Mouse (Mus musculus) embryonic facial prominence, embryonic 13.5 days (tissue): ENCODE data around the gene Zkscan3. TPM values are rescaled to one million over a fixed set of nuclear protein-coding genes. Genes with fewer than 3 reads are reported as not detected.
A peak's percentile ranks its signal among the peaks of the same experiment; 100 is the strongest.
"Not testable (repeated sequence)": the region's sequence is repeated elsewhere in the genome, so short reads cannot be mapped to it uniquely, and the experiment has no call there.

Experiments used
- ATAC-seq: fragments of 200-750 bp; cut with Nextera tagmentation; 2 replicates; pipeline ENCODE4 v1.8.0; 2017; ENCODE audit warnings: low read depth; ENCODE audit not compliant: insufficient number of reproducible peaks, insufficient read depth, low FRiP score, low TSS enrichment
- H3K27ac ChIP-seq: fragments of 300-500 bp; sonication (generic); 2 replicates; pipeline ENCODE4 v1.5.1; 2015; ENCODE audit warnings: moderate library complexity, mild to moderate bottlenecking, inconsistent platforms
- H3K27me3 ChIP-seq: fragments of 300-500 bp; sonication (generic); 2 replicates; pipeline ENCODE4 v1.6.1; 2015; ENCODE audit warnings: mild to moderate bottlenecking, inconsistent platforms
- H3K36me3 ChIP-seq: fragments of 300-500 bp; sonication (generic); 2 replicates; pipeline ENCODE4 v1.6.1; 2015; ENCODE audit warnings: mild to moderate bottlenecking, inconsistent platforms
- H3K4me1 ChIP-seq: fragments of 300-500 bp; sonication (generic); 2 replicates; pipeline ENCODE4 v1.6.1; 2015; ENCODE audit warnings: inconsistent platforms
- H3K4me2 ChIP-seq: fragments of 300-500 bp; sonication (generic); 2 replicates; pipeline ENCODE4 v1.6.1; 2015; ENCODE audit warnings: moderate library complexity, mild to moderate bottlenecking, inconsistent platforms
- H3K4me3 ChIP-seq: fragments of 300-500 bp; sonication (generic); 2 replicates; pipeline ENCODE4 v1.5.1; 2015; ENCODE audit warnings: mild to moderate bottlenecking, inconsistent platforms
- H3K9ac ChIP-seq: fragments of 300-500 bp; sonication (generic); 2 replicates; pipeline ENCODE4 v1.6.1; 2015; ENCODE audit warnings: mild to moderate bottlenecking, inconsistent platforms
- H3K9me3 ChIP-seq: fragments of 300-500 bp; sonication (generic); 2 replicates; pipeline ENCODE4 v1.6.1; 2016; ENCODE audit warnings: inconsistent platforms
- WGBS: fragments of 180-500 bp; shearing (Covaris S2); methylation state at CpG from one replicate; pipeline ENCODE4 v1.1.7; 2015; ENCODE audit warnings: mixed read lengths; 5-methylcytosine and 5-hydroxymethylcytosine counted together
- polyA plus RNA-seq: library from polyadenylated mRNA; unstranded; fragments of >200 nt; fragmentation: Nextera tagmentation; extraction: Ambion mirVana; gene quantifications from 2 replicates; pipeline ENCODE4 v1.2.1, GENCODE M21; 2015

Gene Zkscan3
- polyA plus RNA-seq, 1 experiment from 2014 or later = 103 TPM

DNA sequence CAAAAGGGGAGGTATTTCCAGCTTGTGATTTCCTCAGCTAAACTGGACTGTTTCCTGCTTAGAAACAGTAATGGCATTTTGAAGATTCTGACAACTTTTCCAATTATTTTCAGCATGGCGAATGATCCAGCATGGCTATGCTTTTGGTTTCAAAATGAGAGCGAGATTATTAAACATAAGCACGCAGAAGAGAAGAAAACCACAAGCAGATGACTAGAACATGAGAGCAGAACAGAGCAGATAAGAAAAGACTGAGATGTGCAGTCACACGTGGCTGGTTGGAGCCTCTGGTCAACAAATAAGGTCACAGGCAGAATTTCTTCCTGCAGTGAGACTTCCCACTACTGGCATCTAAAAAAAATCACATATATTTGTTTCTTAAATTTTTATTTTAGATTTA, 12.7 kb upstream of the Zkscan3 start:
- Histone ChIP-seq H3K4me1 (no peaks in the 10 kb centered on the region), H3K27me3 (no peaks in the 10 kb centered on the region), H3K4me2 (no peak overlapping the region), H3K9me3 (no peaks in the 10 kb centered on the region), H3K36me3 (no peaks in the 10 kb centered on the region), H3K4me3 (no peak overlapping the region), H3K9ac (no peak overlapping the region), H3K27ac (no peak overlapping the region)
- 72% methylated on average over 4 of the region's 4 CpGs for WGBS
- ATAC-seq = no peak

DNA sequence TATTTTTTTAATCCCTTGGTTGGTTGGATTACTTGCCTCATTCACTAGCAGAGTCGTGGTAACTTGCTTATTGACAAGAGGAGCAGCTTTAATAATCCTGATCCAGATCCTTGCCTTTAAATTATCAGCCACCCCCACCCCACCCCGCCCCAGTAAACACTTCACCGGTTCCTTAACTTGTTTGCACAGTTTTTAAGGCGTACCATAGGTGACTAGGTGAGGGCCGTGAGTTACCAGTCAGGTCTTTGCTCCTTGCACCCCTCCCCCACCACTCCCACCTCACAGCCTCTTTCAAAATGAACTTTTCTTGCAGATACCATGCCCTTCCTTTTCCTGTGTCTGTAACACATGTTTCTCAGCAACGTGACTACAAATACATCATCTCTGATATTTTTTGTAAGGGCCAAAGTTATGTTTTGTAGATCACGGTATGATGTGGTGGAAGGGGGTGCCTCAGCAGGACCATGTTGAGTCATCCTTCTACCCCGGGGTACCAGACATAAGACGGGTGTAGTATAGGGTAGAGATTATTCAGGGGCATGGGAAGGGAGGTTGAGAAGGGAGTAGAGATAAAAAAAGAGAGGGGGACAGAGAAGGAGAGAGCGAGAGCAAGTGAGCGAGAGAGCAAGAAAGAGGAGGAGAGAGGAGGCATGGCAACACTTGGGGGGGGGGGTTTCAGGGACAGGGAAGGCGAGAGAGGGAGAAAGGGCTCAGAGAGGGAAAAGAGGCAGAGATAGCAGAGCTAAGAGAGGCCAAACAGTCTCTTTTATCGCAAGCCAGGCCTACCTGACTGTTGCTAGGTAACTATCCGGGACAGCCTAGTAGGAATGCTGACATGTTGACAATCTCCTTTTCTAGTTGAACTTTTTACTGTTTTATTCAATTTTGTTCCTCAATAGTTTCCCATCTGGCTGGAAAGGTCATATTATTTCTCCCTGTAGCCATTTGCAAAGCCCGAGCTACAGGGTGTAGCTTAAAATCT, 12.0 kb upstream of the Zkscan3 start:
- Histone ChIP-seq H3K27me3 (no peaks in the 10 kb centered on the region), H3K27ac (no peak overlapping the region), H3K36me3 (no peaks in the 10 kb centered on the region), H3K9me3 (no peaks in the 10 kb centered on the region), H3K4me1 (no peaks in the 10 kb centered on the region), H3K4me2 (no peak overlapping the region), H3K9ac (no peak overlapping the region), H3K4me3 (no peak overlapping the region)
- no peak for ATAC-seq
- WGBS = 73% methylated on average over 15 of the region's 15 CpGs

DNA sequence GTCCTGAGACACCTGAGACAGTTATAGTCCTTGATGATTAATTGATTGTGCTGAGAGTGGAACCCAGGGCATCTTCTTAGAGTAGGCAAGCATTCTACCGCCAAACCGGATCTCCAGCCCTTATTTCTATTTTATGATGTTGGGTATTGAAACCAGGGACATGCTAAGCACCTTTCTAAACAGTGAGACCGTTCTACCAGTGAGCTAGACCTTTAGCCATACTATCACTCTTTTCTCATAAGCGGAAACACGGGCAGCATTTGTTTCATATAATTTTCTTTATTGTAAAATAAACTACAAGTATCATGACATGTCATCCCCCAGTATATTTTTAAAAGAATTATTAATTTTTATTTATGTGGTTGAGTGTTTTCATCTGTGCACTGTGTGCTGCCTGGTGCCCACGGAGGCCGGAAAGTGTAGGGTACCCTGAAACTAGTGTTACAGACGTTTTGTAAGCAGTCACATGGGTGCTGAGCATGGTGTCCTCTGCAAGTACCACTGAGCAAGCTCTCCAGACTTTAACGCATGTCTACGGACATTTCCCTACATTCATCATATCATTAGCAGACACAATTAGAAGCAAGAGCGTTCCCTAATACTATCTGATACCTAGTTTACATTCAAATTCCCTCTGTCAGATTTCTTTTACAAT, 6.4 kb upstream of the Zkscan3 start:
- peak overlapping the region; percentile 53 for H3K4me3 ChIP-seq
- no peaks in the 10 kb centered on the region for H3K36me3 ChIP-seq
- WGBS = 49% methylated on average over 11 of the region's 11 CpGs
- no peaks in the 10 kb centered on the region for H3K9me3 ChIP-seq
- no peaks in the 10 kb centered on the region for H3K27me3 ChIP-seq
- H3K9ac ChIP-seq = peak overlapping the region; percentile 75
- H3K4me2 ChIP-seq = peak overlapping the region; percentile 76
- ATAC-seq = no peak
- H3K4me1 ChIP-seq = peaks cover 8% of the 10 kb centered on the region
- H3K27ac ChIP-seq = peak overlapping the region; percentile 80

DNA sequence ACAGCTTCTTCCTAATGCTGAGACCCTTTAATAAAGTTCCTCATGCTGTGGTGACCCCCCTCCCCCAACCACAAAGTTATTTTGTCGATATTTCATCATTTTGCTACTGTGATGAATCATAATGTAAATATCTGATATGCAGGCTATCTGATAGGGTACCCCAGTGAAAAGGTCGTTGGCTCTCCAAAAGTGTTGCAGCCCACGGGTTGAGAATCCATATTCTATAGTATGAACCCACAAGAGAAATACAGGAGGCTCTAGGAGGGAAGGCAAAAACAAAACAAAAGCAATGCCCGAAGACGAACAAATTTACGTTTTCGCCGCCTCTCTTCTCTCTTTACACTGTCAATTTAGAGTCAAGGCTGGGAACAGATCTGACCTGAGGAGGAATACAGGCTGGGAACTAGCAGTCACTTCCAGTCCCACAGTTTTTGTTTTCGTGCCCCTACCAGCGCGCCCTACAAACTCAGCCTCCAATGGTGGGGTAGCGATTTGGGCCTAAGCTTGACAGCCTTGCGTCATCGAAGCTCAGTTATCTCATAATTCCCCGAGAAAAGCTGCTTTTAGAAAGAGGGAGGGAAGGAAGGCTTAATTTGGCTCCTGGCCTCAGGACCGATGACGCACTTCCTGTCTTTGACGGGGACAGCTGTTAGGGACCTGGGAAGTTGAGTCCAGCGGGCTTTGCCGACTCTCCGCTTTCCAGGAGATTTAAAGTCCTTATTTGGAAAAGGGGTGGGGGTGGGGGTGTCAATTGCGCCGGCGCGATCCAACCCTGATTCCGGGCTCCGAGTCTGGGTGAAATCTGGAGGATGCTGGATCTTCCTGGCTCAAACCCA, 5.6 kb upstream of the Zkscan3 start:
- H3K4me3 ChIP-seq = peak overlapping the region; percentile 53
- H3K9ac ChIP-seq = peak overlapping the region; percentile 75
- no peaks in the 10 kb centered on the region for H3K9me3 ChIP-seq
- WGBS = 3% methylated on average over 27 of the region's 27 CpGs
- H3K4me2 ChIP-seq = peak overlapping the region; percentile 76
- H3K4me1 ChIP-seq = peaks cover 8% of the 10 kb centered on the region
- H3K27me3 ChIP-seq = no peaks in the 10 kb centered on the region
- H3K36me3 ChIP-seq = no peaks in the 10 kb centered on the region
- H3K27ac ChIP-seq = peak overlapping the region; percentile 80
- peak; percentile 90 for ATAC-seq

DNA sequence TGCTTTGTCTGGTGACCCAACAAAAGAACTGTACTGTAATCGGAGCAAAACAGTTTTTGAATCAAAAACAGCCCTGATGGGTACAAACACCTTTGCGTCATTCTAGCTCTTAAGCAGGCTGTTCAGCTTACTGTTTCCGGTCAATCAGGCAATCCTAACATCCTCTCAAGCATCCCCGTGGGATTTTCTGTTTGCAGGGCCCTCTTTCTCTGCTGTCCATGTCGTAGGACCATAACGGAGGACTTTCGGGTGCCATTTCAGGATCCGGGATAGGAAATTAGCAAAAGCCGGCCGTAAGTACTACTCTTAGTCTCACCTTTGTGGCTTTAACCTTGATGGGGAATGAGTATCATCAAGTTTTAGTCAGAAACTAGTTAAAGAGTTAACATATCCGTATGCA, 4.8 kb upstream of the Zkscan3 start:
- ATAC-seq = no peak
- Histone ChIP-seq H3K27ac (0 out of 2 replicates have a peak overlapping the region, but pooled peaks have one; percentile 80), H3K4me3 (peak overlapping the region; percentile 53), H3K9ac (0 out of 2 replicates have a peak overlapping the region, but pooled peaks have one; percentile 75), H3K4me2 (peak overlapping the region; percentile 76), H3K9me3 (no peaks in the 10 kb centered on the region), H3K27me3 (no peaks in the 10 kb centered on the region), H3K36me3 (no peaks in the 10 kb centered on the region), H3K4me1 (peaks cover 8% of the 10 kb centered on the region)
- WGBS = 75% methylated on average over 11 of the region's 11 CpGs

DNA sequence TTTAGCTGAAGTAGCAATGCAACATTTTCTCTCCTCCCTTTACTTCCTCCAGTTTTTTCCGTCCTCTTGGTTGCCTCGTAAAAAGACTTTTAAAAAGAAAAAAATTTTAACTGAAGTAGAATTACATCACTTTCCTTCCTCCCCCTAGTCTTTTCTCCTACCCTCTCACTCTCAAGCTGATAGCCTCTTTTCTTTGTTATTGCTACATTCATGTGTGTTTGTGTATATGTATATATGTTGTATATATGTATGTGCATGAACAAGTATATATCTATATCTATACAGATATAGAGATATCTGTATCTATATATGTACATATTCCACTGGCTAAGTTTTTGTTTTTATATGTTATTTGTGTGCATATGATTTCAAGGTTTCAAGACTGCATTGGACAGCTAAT, 293 bp upstream of the Zkscan3 start:
- H3K27me3 ChIP-seq = no peaks in the 10 kb centered on the region
- peak overlapping the region; percentile 63 for H3K27ac ChIP-seq
- peak overlapping the region; percentile 83 for H3K4me3 ChIP-seq
- H3K4me1 ChIP-seq = peaks cover 15% of the 10 kb centered on the region
- ATAC-seq = no peak
- H3K36me3 ChIP-seq = peaks cover 12% of the 10 kb centered on the region
- WGBS = 0% methylated on average over 2 of the region's 2 CpGs
- H3K9me3 ChIP-seq = no peaks in the 10 kb centered on the region
- peak overlapping the region; percentile 64 for H3K4me2 ChIP-seq
- H3K9ac ChIP-seq = peak overlapping the region; percentile 94

DNA sequence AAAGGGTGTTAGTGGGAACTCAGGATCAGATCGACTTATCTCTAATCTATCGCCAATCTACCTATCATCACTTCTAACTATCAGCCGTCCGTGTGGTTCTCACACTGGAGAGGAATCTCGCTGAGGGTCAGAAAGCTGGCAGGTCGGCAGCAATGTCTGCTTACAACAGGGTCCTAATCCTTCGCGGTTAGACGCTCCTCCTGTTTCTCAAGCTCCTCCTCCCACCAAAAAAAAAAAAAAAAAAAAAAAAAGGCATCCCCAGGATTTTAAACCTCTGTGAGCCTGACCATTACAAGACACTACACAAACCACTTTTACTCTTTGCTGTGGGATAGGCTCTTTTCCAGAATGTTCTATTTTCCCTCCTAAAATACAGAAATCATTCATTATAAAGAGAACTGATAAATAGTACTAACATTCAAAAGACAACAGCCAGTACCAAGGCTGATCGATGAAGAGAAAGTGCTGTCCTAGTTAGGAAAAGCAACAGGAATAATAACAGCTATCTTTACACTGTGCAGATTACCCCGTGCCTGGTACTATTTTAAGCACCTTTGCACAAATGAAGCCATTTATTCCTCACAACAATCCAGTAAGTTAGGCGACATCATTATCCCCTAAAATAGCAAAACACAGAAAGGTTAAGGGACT, 794 bp downstream of the Zkscan3 start:
- H3K9ac ChIP-seq = peak overlapping the region; percentile 94
- 14% methylated on average over 12 of the region's 12 CpGs for WGBS
- peaks cover 17% of the 10 kb centered on the region for H3K36me3 ChIP-seq
- H3K4me1 ChIP-seq = peaks cover 9% of the 10 kb centered on the region
- no peaks in the 10 kb centered on the region for H3K27me3 ChIP-seq
- H3K4me3 ChIP-seq = peak overlapping the region; percentile 83
- H3K9me3 ChIP-seq = no peaks in the 10 kb centered on the region
- ATAC-seq = no peak
- peak overlapping the region; percentile 64 for H3K4me2 ChIP-seq
- H3K27ac ChIP-seq = 0 out of 2 replicates have a peak overlapping the region, but pooled peaks have one; percentile 63

DNA sequence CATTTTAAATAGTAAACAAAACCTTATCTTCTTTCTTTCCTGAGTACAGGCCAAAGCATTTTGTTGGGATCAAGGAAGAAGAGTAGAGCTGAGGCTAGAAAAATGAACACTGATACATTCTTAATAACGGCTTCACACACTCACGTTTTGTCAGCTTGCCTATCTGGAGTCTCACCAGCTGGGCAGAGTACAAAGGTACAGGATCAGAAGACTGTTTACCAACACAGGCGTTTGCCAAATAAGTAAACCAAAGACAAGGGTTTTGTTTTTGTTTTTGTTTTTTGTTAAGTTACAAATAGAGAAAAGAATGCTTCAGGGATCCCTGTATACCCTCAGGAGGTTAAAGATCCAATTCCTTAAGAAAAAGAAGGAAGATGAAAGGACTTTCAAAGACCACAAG, 1.4 kb downstream of the Zkscan3 start:
- 80% methylated on average over 3 of the region's 3 CpGs for WGBS
- H3K27ac ChIP-seq = no peak overlapping the region
- H3K27me3 ChIP-seq = no peaks in the 10 kb centered on the region
- H3K9ac ChIP-seq = peak overlapping the region; percentile 94; the same call in 1 of the 2 replicates
- H3K36me3 ChIP-seq = peaks cover 23% of the 10 kb centered on the region
- peak overlapping the region; percentile 64 for H3K4me2 ChIP-seq
- ATAC-seq = no peak
- H3K4me1 ChIP-seq = peaks cover 9% of the 10 kb centered on the region
- peak overlapping the region; percentile 83 for H3K4me3 ChIP-seq
- no peaks in the 10 kb centered on the region for H3K9me3 ChIP-seq

DNA sequence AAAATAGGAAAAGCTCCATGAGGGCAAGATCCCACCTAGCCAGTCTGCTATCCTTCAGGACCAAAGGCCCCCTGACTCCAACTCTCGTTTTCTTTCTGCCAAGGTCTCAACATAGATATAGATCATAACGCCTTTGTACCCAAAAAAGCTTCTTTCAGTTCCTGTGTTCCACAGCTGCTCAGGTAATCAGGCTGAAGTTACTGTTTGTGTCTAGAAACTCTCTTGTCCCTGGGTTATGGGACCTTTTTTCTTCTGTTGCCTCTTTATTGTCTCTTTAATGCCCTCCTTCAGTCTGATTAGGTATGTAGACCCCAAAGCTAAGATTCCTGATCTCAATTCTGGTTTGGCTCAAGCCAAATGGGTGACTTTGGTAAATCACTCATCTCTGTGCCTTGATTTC, 5.1 kb downstream of the Zkscan3 start:
- H3K9ac ChIP-seq = no peak overlapping the region
- WGBS = 92% methylated on average over 2 of the region's 2 CpGs
- no peak for ATAC-seq
- no peaks in the 10 kb centered on the region for H3K27me3 ChIP-seq
- H3K4me3 ChIP-seq = no peak overlapping the region
- H3K4me2 ChIP-seq = no peak overlapping the region
- H3K36me3 ChIP-seq = peaks cover 56% of the 10 kb centered on the region
- no peak overlapping the region for H3K27ac ChIP-seq
- no peaks in the 10 kb centered on the region for H3K9me3 ChIP-seq
- H3K4me1 ChIP-seq = peaks cover 9% of the 10 kb centered on the region

DNA sequence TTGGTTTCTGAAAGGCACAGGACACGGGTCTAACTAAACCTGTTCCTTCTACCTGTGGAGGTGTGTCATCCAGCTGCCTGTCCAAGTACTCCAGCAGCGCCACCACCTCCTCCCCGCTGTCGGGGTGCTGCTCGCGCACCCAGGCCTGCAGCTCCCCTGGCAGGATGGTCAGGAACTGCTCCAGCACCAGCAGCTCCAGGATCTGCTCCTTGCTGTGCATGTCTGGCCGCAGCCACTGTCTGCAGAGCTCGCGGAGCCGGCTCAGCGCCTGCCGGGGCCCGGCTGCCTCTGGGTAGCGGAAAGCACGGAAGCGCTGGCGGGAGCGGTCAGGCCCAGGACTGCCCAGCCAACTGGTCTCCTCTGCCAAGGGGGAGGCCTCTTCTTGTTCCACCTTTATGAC, 6.5 kb downstream of the Zkscan3 start:
- H3K27me3 ChIP-seq, H3K4me1 ChIP-seq, H3K9me3 ChIP-seq, ATAC-seq, H3K27ac ChIP-seq, H3K4me2 ChIP-seq, H3K4me3 ChIP-seq, H3K9ac ChIP-seq: not testable (repeated sequence)
- 91% methylated on average over 18 of the region's 18 CpGs for WGBS
- H3K36me3 ChIP-seq = peaks cover 71% of the 10 kb centered on the region

DNA sequence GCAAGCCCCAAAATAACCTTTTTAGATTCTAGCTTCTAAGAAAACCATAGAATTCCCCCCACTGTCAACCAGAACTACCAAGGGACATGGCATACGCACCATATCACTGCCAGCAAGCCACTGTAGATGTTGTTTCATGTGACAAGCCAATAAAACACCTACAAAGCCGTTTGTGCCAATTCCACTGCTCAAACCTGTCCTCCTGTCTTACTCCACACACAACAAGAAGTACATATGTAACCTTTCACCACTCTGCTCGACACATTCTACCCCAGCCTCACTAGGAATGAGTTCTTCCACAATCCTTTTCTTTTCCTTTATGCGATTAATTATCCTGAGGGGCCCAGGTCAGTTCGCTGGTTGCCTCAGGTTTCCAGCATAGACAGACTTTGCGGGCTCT, 6.9 kb downstream of the Zkscan3 start:
- Histone ChIP-seq H3K4me3 (no peak overlapping the region), H3K4me2 (no peak overlapping the region), H3K9ac (no peak overlapping the region), H3K27ac (no peak overlapping the region), H3K27me3 (no peaks in the 10 kb centered on the region), H3K9me3 (no peaks in the 10 kb centered on the region; the same call in 1 of the 2 replicates), H3K4me1 (no peaks in the 10 kb centered on the region), H3K36me3 (peaks cover 75% of the 10 kb centered on the region)
- no peak for ATAC-seq
- WGBS = 90% methylated on average over 6 of the region's 6 CpGs
